Mouse (Mus musculus): ENCODE measurements around the gene Sipa1l3. TPM values are rescaled to one million over a fixed set of nuclear protein-coding genes. Genes with fewer than 3 reads are reported as not detected.
A peak's percentile ranks its signal among the peaks of the same experiment; 100 is the strongest.

The Sipa1l3 gene
- polyA plus RNA-seq, 1 experiment = 44.6 TPM

- Histone ChIP-seq H3K36me3 (ENCODE audit: control insufficient read depth, insufficient read depth, low read length) (no peaks in the 10 kb centered on the region), H3K4me1 (ENCODE audit: control insufficient read depth, insufficient read depth, low read length) (peaks cover 34% of the 10 kb centered on the region), H3K27ac (ENCODE audit: insufficient read depth, low read depth, low read length) (peak overlapping the region; percentile 41; the same call in 1 of the 2 replicates), H3K27me3 (replicated peaks; ENCODE audit: control insufficient read depth, insufficient read depth, low read length) (no peaks in the 10 kb centered on the region), H3K4me3 (ENCODE audit: insufficient read depth, low read depth, low read length) (no peak overlapping the region)
- 80% methylated on average over 4 of the region's 4 CpGs for WGBS
- no peak for TF ChIP-seq CTCF (conservative IDR thresholded peaks at IDR 0.05; ENCODE audit: insufficient read depth, insufficient read length, low read depth, low read length)
- TF ChIP-seq POLR2A (IDR thresholded peaks at IDR 0.05; ENCODE audit: low read depth, low read length) = no peak
- no peak for DNase-seq
These were observed 248.0 kb downstream of the Sipa1l3 start for GRCm38 (mm10) chr7:29270445-29270844.

Other genes with a start within 250 kb of the Sipa1l3 start
- gene Spint2, start 236.7 kb downstream of the Sipa1l3 start, polyA plus RNA-seq (2012; rRNA removed) = 421 and 474 TPM in 2 replicates
- gene Ppp1r14a, start 229.3 kb downstream of the Sipa1l3 start, polyA plus RNA-seq (2012; rRNA removed) = 12.3 and 16.1 TPM in 2 replicates
- 0.07 and 0.11 TPM in 2 replicates for gene Dpf1, start 214.7 kb downstream of the Sipa1l3 start, polyA plus RNA-seq (2012; rRNA removed)
- gene Catsperg2, start 208.4 kb upstream of the Sipa1l3 start, polyA plus RNA-seq (2012; rRNA removed) = 0.03 TPM in 1 of 2 replicates, not detected in the other
- gene Zfp84, start 249.9 kb upstream of the Sipa1l3 start, polyA plus RNA-seq (2012; rRNA removed) = 5.5 and 5.7 TPM in 2 replicates

All from kidney, adult 2 months (tissue).